Mouse (Mus musculus) naive thymus-derived CD4-positive, alpha-beta T cell, adult 2 months (primary cell): ENCODE data around the gene Cmtm2b.
"Not testable (repeated sequence)": the region's sequence is repeated elsewhere in the genome, so short reads cannot be mapped to it uniquely, and the experiment has no call there.

Experiments used
- DNase-seq: peaks from one replicate; pipeline ENCODE4 v3.0.0-alpha.2; 2011; ENCODE audit warnings: low read depth

The Cmtm2b gene

GRCm38 (mm10) chr8:104321930-104322329 lies at the start of gene Cmtm2b:
Cmtm2b (plus strand) TSS chr8:104322230.
- DNase-seq, result not testable (repeated sequence)

GRCm38 (mm10) chr8:104293081-104293480 lies 28.9 kb upstream of the Cmtm2b start, which contains the start of gene Cmtm2a:
Cmtm2a (minus strand) TSS chr8:104293181.
- DNase-seq, result not testable (repeated sequence)

DNA sequence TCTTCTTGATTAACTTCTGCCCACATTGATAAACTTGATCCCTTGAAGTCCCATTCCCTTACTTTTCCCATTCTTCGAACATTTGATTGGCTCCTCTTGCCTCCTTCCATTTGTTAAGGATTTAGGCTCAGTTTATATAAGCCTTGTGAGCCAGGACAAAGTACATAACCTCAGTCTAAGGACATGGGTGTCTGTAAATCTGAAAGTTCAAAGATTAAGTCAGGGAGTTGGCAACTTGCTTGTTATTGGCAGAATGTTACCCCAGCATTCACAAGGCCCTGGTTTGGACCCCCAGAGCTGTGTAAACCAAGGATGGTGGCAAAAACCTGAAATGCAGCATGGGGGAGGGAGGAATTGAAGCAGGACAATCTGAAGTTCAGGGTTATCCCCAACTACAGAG lies 27.6 kb upstream of the Cmtm2b start:
- no peak for DNase-seq

DNA sequence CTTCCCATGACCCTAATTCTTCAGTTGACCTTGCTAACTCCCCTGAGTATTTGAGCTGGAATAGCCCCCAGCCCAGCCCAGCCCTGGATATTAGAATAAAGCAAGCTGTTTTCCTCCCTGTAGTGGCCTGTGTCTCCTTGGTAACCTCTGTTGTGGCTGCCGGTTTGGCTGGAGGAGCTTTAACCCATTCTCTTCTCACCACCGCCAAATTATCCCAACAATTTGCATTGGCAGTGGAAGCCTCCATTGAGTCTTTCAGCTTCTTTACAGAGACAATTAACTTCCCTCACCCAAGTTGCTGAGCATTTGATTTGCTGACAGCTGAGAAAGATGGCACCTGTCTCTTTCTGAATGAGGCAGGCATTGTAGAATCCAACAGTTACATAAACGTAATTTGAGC lies 20.5 kb upstream of the Cmtm2b start:
- not testable (repeated sequence) for DNase-seq

DNA sequence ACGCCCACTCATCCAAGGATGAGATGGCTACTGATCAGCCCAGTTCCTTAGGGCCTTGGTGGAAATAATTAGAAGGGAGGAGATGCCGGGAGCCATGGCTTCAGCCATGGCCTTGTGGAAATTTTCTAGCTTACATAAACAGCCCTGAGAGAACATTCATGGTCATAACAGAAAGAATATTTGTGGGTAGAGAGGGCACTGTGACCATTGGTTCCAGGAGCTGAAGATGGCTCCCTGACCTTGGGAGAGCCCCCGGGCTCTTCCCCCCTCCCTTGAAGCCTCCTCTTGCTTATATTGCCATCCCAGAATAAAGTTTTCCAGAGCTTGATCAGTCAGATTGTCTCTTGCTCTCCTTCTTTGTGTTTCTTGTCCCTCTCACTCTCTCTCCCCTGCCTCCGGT lies 19.5 kb upstream of the Cmtm2b start:
- DNase-seq, result not testable (repeated sequence)

- DNase-seq, result no peak
Measured at GRCm38 (mm10) chr8:104304962-104305361, 17.1 kb upstream of the Cmtm2b start.

DNA sequence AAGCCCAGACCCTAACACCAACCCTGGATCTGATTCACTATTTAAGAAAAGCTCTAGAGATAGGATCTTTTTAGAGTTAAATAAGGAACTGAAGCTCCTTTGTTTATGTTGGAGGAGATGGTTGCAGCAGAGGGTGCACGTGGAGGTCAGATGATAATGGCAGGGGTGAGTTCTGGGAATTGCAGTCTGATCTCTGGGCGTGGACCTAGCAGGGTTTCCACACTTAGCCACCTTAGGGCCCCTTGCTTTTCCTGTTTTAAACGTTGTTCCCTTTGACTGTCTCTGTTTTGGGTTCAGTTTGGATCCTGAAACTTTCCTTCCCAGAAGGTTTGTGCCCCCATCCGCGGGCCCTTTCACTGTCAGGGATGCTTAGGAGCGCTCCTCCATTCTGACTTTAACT lies 13.7 kb upstream of the Cmtm2b start:
- not testable (repeated sequence) for DNase-seq

GRCm38 (mm10) chr8:104309441-104310155 lies 12.4 kb upstream of the Cmtm2b start, which contains the start of the genes Gm45711 and Cmtm1:
Gm45711 (minus strand) TSS chr8:104310081.
Cmtm1 (minus strand) TSS chr8:104310145.
- not testable (repeated sequence) for DNase-seq

DNA sequence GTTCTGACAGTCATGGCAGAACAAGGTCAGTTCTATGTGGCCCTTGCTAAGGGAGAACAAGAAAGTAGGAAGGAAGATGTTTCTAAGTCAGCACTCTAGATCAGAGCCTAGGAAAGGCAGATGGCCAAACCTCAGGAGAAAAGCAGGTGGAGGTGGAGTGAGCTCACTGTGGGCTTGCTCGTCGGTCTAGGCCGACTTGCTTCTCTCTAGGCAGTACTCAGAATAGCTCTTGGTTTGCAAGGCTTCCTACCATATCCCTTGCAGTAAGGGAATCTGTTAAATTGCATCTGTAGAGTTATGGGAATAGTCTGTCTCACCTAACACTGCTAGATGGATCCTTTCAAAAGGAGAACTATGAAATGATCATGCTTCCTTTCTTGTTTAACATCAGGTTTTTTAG lies 10.0 kb upstream of the Cmtm2b start:
- DNase-seq, result not testable (repeated sequence)

GRCm38 (mm10) chr8:104313311-104313710 lies 8.7 kb upstream of the Cmtm2b start:
- no peak for DNase-seq

GRCm38 (mm10) chr8:104321267-104321666 lies 763 bp upstream of the Cmtm2b start, which contains the start of gene Gm11020:
Gm11020 (plus strand) TSS chr8:104321567.
- DNase-seq, result not testable (repeated sequence)

GRCm38 (mm10) chr8:104332665-104333631 lies 10.9 kb downstream of the Cmtm2b start:
- no peak for DNase-seq

GRCm38 (mm10) chr8:104333786-104334185 lies 11.8 kb downstream of the Cmtm2b start:
- DNase-seq, result no peak

DNA sequence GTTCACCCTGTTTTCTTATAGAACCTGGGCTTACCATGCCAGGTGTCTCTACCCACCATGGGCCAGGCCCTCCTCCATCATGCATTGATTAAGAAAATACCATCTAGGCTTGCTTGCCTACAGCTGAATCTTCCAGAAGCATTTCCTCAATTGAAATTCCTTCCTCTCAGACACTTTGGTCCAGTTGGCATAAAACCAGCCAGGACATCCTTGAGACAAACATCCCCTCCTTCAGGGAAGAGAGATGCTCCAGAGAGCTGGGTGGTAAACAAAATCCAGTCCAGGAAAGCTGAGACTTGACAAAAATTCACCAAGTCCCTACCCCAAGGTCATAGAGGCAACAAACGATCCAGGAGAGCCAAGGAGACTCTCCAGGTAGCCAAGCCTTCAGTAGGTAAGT lies 12.2 kb downstream of the Cmtm2b start:
- DNase-seq, result no peak

GRCm38 (mm10) chr8:104336806-104337205 lies 14.8 kb downstream of the Cmtm2b start:
- DNase-seq, result no peak

- peak; percentile 48 for DNase-seq
Measured at GRCm38 (mm10) chr8:104337890-104338289, 15.9 kb downstream of the Cmtm2b start.

- peak; percentile 29 for DNase-seq
Measured at GRCm38 (mm10) chr8:104339229-104339982, 17.4 kb downstream of the Cmtm2b start, which contains the start of gene Cmtm3. Cmtm3 (plus strand) TSS chr8:104339410.

GRCm38 (mm10) chr8:104339983-104340232 lies 17.9 kb downstream of the Cmtm2b start:
- DNase-seq, result no peak

DNA sequence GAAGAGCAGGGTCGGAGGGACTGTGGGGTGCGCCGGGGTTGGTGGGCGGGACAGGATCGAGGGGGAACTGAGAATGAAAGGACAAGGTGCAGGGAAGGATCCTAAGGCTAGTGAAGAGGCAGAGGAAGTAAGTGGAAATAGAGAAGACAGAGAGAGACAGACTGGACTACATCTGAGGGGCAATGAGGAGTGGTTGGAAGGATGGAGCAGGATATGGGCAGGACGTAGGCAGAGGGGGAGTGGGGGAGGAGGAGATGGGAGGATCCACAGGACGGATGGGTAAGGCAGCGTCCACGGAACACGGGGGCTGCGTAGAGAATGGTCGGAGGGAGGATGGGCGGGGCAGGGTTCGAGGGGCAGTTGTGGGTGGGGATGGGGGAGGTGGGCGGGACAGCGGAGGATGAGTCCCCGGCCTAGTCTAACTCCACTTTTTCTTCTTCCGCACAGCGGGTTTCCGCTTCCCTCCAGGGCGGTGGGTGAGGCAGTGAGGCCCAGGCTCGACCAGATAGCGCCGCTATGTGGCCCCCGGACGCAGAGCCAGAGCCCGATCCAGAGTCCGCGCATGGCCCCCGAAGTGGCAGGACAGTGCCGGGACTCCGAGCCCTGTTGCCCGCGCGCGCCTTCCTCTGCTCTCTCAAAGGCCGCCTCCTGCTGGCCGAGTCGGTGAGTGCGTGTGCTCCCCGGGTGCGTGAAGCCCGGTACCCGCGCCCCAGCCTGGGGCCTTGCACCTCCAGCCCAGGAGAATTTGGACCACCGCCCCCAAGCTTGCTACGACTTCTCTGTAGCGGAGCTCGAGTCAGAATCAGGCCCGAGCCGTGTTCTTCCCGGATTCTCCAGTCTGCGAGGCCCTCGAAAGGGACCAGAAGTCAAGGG lies 18.4 kb downstream of the Cmtm2b start:
- DNase-seq, result peak; percentile 86

DNA sequence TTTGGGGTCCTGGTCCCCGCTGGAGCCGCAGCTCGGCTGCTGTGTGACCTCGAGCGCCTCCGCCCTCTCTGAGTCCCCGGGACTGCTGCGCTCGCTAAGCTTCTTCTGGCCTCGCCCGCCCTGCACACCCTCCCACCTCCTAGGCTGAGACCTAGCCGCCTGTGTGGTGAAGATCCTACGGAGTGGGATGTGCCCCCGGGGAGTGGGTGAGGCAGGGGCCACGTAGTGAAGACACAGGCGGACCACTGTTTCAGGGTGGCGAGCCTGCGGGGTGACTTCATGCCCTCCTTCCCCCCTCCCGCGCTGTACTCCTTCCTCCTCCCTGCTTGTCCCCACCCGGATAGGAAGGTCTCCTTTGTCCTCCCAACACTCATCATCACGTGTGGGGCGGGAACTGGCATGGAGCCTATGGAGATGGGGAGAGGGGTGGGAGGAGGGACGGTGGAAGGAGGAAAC lies 19.1 kb downstream of the Cmtm2b start:
- no peak for DNase-seq

- peak; percentile 15 for DNase-seq
Measured at GRCm38 (mm10) chr8:104341678-104342077, 19.6 kb downstream of the Cmtm2b start.
